Mouse (Mus musculus) limb, embryonic 15.5 days (tissue): ENCODE measurements around the gene Mettl26. TPM values are rescaled to one million over a fixed set of nuclear protein-coding genes. Genes with fewer than 3 reads are reported as not detected.
A peak's percentile ranks its signal among the peaks of the same experiment; 100 is the strongest.

Experiments used
- ATAC-seq: fragments of 200-750 bp; cut with Nextera tagmentation; 2 replicates; pipeline ENCODE4 v1.8.0; 2017; ENCODE audit warnings: low read depth, moderate TSS enrichment; ENCODE audit not compliant: insufficient number of reproducible peaks, low FRiP score, low TSS enrichment
- H3K27ac ChIP-seq: fragments of 300-500 bp; sonication (generic); 2 replicates; pipeline ENCODE4 v1.5.1; 2015; ENCODE audit warnings: moderate library complexity, mild to moderate bottlenecking, inconsistent platforms
- H3K27me3 ChIP-seq: fragments of 300-500 bp; sonication (generic); 2 replicates; pipeline ENCODE4 v1.6.1; 2015; ENCODE audit warnings: inconsistent platforms
- H3K36me3 ChIP-seq: fragments of 300-500 bp; sonication (generic); 2 replicates; pipeline ENCODE4 v1.6.1; 2015; ENCODE audit warnings: inconsistent platforms
- H3K4me1 ChIP-seq: fragments of 300-500 bp; sonication (generic); 2 replicates; pipeline ENCODE4 v1.6.1; 2015; ENCODE audit warnings: inconsistent platforms
- H3K4me2 ChIP-seq: fragments of 300-500 bp; sonication (generic); 2 replicates; pipeline ENCODE4 v1.6.1; 2015; ENCODE audit warnings: mild to moderate bottlenecking, inconsistent platforms
- H3K4me3 ChIP-seq: fragments of 300-500 bp; sonication (generic); 2 replicates; pipeline ENCODE4 v1.5.1; 2015; ENCODE audit warnings: mild to moderate bottlenecking, inconsistent platforms
- H3K9ac ChIP-seq: fragments of 300-500 bp; sonication (generic); 2 replicates; pipeline ENCODE4 v1.6.1; 2015; ENCODE audit warnings: inconsistent platforms
- H3K9me3 ChIP-seq: fragments of 300-500 bp; sonication (generic); 2 replicates; pipeline ENCODE4 v1.6.1; 2016; ENCODE audit warnings: inconsistent platforms
- WGBS: fragments of 180-500 bp; shearing (Covaris S2); methylation state at CpG from one replicate; pipeline ENCODE4 v1.1.7; 2015; 5-methylcytosine and 5-hydroxymethylcytosine counted together
- polyA plus RNA-seq: library from polyadenylated mRNA; unstranded; fragments of >200 nt; fragmentation: Nextera tagmentation; extraction: Ambion mirVana; gene quantifications from 2 replicates; pipeline ENCODE4 v1.2.1, GENCODE M21; 2015

Gene Mettl26
- 45.3 and 48.0 TPM in 2 replicates for polyA plus RNA-seq

DNA sequence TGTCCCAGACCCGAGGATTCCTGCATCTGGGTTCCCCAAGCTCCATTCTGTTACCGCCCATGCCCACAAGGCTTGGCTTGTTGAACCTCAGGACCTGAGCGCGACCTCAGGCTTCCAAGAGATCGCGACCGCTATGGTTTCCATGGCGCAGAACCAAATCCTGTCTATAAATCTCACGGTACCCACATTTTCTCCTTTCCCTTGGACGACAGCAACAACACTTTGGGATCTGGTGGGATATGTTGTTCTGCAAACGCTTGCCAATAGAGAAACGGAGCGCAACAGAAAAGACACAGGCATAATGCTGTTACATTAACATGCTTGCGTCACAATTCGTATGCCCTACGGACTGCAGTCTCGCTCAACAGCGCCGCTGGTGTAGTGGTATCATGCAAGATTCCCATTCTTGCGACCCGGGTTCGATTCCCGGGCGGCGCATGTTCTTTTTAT, at the start of gene Mettl26:
TSS of gene Mettl26 (plus strand) at position 354 of the 450 bp plus-strand sequence.
- Histone ChIP-seq H3K27me3 (no peaks in the 10 kb centered on the region), H3K4me3 (peak within 1 kb of the TSS; percentile 81), H3K4me2 (peak within 1 kb of the TSS; percentile 81), H3K4me1 (peaks cover 27% of the 10 kb centered on the region), H3K9me3 (no peaks in the 10 kb centered on the region), H3K27ac (peak within 1 kb of the TSS; percentile 94), H3K9ac (peak within 1 kb of the TSS; percentile 79), H3K36me3 (peaks cover 18% of the 10 kb centered on the region)
- ATAC-seq: peak; percentile 77
- WGBS: under 1% methylated on average over 25 of the region's 25 CpGs

DNA sequence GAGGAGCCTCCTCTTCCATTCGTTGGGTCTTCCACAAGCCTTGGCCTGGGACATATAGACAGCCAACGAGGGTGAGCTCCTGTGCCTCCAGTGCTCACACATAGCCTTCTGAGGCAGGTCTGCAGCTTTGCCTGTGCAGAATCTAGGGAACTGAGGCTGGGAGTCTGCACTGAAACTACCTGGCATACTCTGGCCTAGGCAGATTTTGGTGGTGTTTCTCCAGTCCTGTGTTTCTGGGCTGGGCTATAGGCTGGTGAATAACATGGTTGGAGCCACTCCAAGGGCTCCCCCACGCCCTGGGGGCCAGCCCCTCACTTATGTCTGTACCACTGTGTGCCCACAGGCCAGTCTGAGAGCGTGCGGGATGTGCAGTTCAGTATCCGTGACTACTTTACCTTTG, 49.6 kb upstream of the Mettl26 start:
- no peak for ATAC-seq
- Histone ChIP-seq H3K36me3 (peaks cover 29% of the 10 kb centered on the region), H3K4me3 (no peak overlapping the region), H3K9me3 (no peaks in the 10 kb centered on the region), H3K4me1 (peaks cover 47% of the 10 kb centered on the region), H3K27me3 (peaks cover 15% of the 10 kb centered on the region), H3K9ac (no peak overlapping the region), H3K4me2 (no peak overlapping the region), H3K27ac (no peak overlapping the region)
- WGBS: 88% methylated on average over 6 of the region's 6 CpGs

DNA sequence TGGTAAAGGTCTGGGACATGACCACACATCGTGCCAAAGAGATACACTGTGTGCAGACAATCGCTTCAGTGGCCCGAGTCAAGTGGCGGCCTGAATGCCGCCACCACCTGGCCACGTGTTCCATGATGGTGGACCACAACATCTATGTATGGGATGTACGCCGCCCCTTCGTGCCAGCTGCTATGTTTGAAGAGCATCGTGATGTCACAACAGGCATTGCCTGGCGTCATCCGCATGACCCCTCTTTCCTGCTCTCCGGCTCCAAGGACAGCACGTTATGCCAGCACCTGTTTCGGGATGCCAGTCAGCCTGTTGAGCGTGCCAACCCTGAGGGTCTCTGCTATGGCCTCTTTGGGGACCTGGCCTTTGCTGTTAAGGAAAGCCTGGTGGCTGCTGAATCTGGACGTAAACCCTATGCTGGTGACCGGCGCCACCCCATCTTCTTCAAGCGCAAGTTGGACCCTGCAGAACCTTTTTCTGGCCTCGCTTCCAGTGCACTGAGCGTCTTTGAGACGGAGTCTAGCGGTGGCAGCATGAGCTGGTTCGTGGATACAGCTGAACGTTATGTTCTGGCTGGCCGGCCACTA, 48.8 kb upstream of the Mettl26 start:
- Histone ChIP-seq H3K4me3 (no peak overlapping the region), H3K4me1 (peaks cover 54% of the 10 kb centered on the region), H3K4me2 (no peak overlapping the region), H3K9me3 (no peaks in the 10 kb centered on the region), H3K9ac (no peak overlapping the region), H3K27me3 (peaks cover 9% of the 10 kb centered on the region), H3K27ac (no peak overlapping the region), H3K36me3 (peaks cover 37% of the 10 kb centered on the region)
- WGBS: 95% methylated on average over 27 of the region's 27 CpGs
- ATAC-seq: no peak

DNA sequence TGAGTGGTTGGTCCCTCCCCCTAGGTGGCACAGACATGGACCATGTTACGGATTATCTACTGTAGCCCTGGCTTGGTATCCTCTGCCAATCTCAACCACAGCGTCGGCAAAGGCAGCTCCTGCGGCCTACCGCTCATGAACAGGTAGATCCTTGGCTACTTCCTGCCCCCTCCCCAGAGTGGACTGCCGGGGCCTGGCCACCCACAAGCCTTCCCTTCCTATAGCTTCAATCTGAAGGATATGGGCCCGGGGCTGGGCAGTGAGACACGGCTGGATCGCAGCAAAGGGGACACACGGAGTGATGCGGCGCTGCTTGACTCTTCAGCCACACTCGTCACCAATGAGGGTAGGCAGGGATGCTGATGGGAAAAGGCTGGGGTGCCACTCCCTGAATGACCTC, 47.9 kb upstream of the Mettl26 start:
- Histone ChIP-seq H3K9ac (no peak overlapping the region), H3K4me3 (no peak overlapping the region), H3K4me2 (no peak overlapping the region), H3K9me3 (no peaks in the 10 kb centered on the region), H3K27ac (no peak overlapping the region), H3K36me3 (peaks cover 42% of the 10 kb centered on the region), H3K4me1 (peaks cover 64% of the 10 kb centered on the region), H3K27me3 (peaks cover 1% of the 10 kb centered on the region; the same call in 1 of the 2 replicates)
- WGBS: 96% methylated on average over 13 of the region's 13 CpGs
- ATAC-seq: no peak

DNA sequence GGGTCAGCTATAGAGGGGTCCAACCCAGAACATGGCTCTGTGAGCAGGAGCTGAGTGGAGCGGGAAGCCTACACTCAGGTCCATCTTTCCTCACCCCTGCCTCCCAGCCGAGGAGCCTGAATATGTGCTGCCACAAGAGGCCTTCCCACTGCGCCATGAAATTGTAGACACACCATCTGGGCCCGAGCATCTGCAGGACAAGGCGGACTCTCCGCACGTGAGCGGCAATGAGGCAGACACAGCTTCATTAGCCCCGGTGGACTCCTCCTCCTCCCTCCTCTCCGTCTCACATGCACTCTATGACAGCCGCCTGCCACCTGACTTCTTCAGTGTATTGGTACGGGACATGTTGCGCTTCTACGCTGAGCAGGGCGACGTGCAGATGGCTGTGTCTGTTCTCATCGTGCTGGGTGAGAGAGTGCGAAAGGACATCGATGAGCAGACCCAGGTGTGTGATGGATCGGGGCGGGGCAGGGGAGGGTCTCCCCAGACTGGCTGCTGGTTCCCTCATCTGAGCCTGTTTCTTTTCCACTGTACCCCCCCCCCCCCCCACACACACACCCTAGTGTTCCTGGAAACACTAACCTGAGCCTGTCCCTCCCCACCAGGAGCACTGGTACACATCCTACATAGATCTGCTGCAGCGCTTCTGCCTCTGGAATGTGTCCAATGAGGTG, 47.2 kb upstream of the Mettl26 start:
- no peaks in the 10 kb centered on the region for H3K9me3 ChIP-seq
- peaks cover 65% of the 10 kb centered on the region for H3K4me1 ChIP-seq
- peaks cover 42% of the 10 kb centered on the region for H3K36me3 ChIP-seq
- peak overlapping the region; percentile 62; the same call in 1 of the 2 replicates for H3K4me3 ChIP-seq
- H3K27me3 ChIP-seq: no peaks in the 10 kb centered on the region
- H3K9ac ChIP-seq: no peak overlapping the region
- no peak for ATAC-seq
- 0 out of 2 replicates have a peak overlapping the region, but pooled peaks have one; percentile 66 for H3K4me2 ChIP-seq
- WGBS: 90% methylated on average over 22 of the region's 22 CpGs
- H3K27ac ChIP-seq: 0 out of 2 replicates have a peak overlapping the region, but pooled peaks have one; percentile 92

DNA sequence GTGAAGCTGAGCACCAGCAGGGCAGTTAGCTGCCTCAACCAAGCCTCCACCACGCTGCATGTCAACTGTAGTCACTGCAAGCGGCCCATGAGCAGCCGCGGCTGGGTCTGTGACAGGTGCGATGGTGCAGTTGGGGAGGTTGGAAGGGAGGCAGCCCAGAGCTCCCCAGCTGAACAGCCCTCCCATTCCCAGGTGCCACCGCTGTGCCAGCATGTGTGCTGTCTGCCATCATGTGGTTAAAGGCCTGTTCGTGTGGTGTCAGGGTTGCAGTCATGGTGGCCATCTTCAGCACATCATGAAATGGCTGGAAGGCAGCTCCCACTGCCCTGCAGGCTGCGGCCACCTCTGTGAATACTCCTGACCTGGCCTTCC, 46.7 kb upstream of the Mettl26 start:
- Histone ChIP-seq H3K9ac (peak overlapping the region; percentile 68; the same call in 1 of the 2 replicates), H3K27ac (peak overlapping the region; percentile 92), H3K9me3 (no peaks in the 10 kb centered on the region), H3K4me1 (peaks cover 65% of the 10 kb centered on the region), H3K27me3 (no peaks in the 10 kb centered on the region), H3K4me2 (peak overlapping the region; percentile 66), H3K4me3 (peak overlapping the region; percentile 62), H3K36me3 (peaks cover 42% of the 10 kb centered on the region)
- WGBS: 81% methylated on average over 8 of the region's 8 CpGs
- no peak for ATAC-seq

DNA sequence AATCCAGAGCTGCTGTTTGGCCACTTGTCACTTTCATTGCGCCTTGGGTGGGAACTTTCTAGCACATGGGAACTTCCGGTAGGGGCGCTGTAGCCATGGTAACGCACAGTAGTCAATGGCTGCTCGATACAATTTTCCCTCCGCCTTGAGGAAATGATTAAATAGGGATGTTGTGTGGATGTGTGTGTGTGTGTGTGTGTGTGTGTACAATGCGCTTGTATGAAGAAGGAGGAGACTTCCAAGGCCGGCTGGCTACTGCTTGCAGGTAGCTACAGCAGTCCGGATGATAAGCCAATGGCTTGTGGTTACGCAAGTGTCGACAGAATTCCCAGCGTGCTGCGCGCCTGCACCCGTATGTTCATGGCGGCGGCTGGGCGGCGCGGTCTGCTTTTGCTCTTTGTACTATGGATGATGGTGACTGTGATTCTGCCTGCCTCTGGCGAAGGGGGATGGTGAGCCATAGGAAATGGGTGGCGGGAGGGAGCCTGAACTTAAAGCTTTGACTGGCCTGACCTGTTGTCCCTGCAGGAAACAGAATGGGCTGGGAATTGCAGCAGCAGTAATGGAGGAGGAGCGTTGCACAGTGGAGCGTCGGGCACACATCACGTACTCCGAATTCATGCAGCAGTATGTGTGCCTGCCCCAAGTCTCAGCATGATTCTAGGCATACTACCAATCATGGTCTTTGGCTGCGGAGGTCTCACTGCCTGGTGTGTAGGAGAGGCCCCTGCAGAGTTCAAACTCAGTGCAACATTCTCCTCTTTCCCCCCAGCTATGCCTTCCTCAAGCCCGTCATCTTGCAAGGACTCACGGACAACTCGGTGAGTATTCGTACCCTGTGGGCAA, 45.9 kb upstream of the Mettl26 start, which contains the start of gene Jmjd8:
TSS of gene Jmjd8 (plus strand) at position 156 of the 846 bp plus-strand sequence.
- peak within 1 kb of the TSS; percentile 92 for H3K27ac ChIP-seq
- peak within 1 kb of the TSS; percentile 62 for H3K4me3 ChIP-seq
- H3K4me1 ChIP-seq: peaks cover 64% of the 10 kb centered on the region
- H3K9ac ChIP-seq: peak within 1 kb of the TSS; percentile 68
- WGBS: 2% methylated on average over 32 of the region's 32 CpGs
- peaks cover 42% of the 10 kb centered on the region for H3K36me3 ChIP-seq
- no peaks in the 10 kb centered on the region for H3K27me3 ChIP-seq
- H3K9me3 ChIP-seq: no peaks in the 10 kb centered on the region
- no peak for ATAC-seq
- peak within 1 kb of the TSS; percentile 66 for H3K4me2 ChIP-seq

DNA sequence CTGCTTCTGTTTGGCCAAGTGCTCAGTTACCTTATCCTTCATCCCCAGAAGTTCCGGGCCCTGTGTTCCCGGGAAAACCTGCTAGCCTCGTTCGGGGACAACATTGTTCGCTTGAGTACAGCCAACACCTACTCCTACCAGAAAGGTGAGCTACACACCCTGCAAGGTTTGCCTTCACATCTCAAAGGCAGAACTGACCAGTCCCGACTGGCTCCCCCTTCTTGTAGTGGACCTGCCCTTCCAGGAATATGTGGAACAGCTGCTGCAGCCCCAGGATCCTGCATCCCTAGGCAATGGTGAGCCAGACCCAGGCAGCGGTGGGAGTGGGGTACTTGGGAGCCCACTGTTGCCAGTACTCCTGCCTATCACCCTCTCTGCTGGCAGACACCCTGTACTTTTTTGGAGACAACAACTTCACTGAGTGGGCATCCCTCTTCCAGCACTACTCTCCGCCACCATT, 45.3 kb upstream of the Mettl26 start:
- H3K4me3 ChIP-seq: peak overlapping the region; percentile 62
- peaks cover 42% of the 10 kb centered on the region for H3K36me3 ChIP-seq
- H3K4me1 ChIP-seq: peaks cover 64% of the 10 kb centered on the region

DNA sequence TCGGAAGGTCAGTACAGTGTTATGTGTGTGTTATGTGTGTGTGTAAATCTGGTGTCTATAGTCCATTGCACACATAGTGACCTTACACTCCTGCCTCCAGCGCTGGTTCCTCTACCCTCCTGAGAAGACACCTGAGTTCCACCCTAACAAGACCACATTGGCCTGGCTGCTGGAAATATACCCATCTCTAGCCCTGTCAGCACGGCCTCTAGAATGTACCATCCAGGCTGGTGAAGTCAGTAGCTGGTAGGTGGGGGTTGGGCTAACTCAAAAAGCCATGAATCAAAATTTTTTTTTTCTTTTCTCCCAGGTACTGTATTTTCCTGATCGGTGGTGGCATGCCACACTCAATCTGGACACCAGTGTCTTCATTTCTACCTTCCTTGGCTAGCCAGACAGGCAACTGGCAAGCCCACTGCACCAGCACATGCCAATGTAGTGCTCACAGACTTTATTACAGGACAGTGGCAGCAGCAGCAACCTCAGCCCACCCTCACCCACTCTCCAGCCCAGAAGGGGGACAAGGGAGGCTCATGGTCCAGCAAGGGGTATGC, 44.6 kb upstream of the Mettl26 start:
- peak overlapping the region; percentile 3; the same call in 1 of the 2 replicates for H3K27ac ChIP-seq
- whole genome bisulfite sequencing: 76% methylated on average over 4 of the region's 4 CpGs
- H3K9me3 ChIP-seq: no peaks in the 10 kb centered on the region
- peaks cover 48% of the 10 kb centered on the region for H3K36me3 ChIP-seq
- ATAC-seq: no peak
- no peak overlapping the region for H3K9ac ChIP-seq
- H3K4me3 ChIP-seq: peak overlapping the region; percentile 62
- H3K27me3 ChIP-seq: no peaks in the 10 kb centered on the region
- peak overlapping the region; percentile 66 for H3K4me2 ChIP-seq
- peaks cover 64% of the 10 kb centered on the region for H3K4me1 ChIP-seq

More for the DNA sequence above, 45.3 kb upstream of the Mettl26 start:
- 40% methylated on average over 8 of the region's 8 CpGs for WGBS
- H3K9ac ChIP-seq: peak overlapping the region; percentile 68
- H3K9me3 ChIP-seq: no peaks in the 10 kb centered on the region
- no peaks in the 10 kb centered on the region for H3K27me3 ChIP-seq
- peak overlapping the region; percentile 66 for H3K4me2 ChIP-seq
- peak overlapping the region; percentile 92 for H3K27ac ChIP-seq
- ATAC-seq: no peak

DNA sequence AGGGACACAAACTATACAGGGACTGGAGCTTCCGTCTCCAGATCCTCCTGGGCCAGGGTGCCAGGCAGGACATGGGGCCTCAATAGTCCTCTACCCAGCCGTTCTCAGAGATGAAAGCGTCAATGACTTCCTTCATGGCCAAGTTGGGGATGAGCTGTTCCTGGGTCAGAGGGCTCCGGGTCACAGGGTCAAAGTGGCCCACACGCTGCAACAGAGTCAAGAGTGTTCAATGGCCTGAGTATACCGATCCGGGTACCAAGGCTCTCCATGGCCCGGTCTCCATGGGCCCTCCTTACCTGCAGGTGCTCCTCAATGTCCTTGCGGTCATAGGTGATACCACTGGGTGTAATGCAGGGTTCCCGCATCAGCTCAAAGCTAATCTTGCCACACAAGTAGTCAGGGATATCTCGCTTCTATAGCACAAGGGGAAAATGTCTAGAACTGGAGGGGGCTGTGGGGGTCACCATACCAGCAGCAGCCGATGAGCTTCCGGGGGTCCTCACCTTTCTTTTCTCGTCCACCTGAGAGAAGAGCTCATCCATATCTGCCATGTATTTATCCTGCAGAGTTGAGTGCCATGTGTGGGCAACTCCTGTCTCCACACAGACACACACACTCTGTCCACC, 44.0 kb upstream of the Mettl26 start:
- 0 out of 2 replicates have a peak overlapping the region, but pooled peaks have one; percentile 81 for H3K9ac ChIP-seq
- H3K27ac ChIP-seq: peak overlapping the region; percentile 3; the same call in 1 of the 2 replicates
- H3K27me3 ChIP-seq: no peaks in the 10 kb centered on the region
- WGBS: 88% methylated on average over 14 of the region's 14 CpGs
- no peak for ATAC-seq
- peak overlapping the region; percentile 86 for H3K4me2 ChIP-seq
- H3K36me3 ChIP-seq: peaks cover 44% of the 10 kb centered on the region
- H3K4me3 ChIP-seq: peak overlapping the region; percentile 77
- no peaks in the 10 kb centered on the region for H3K9me3 ChIP-seq
- H3K4me1 ChIP-seq: peaks cover 65% of the 10 kb centered on the region
